Mouse (Mus musculus) CH12.LX (cell line): ENCODE results near the gene Gucy1b1.

ENCODE experiments used
- CTCF ChIP-seq, 2 experiments: IDR thresholded peaks in 1 of 2; conservative IDR thresholded peaks in 1 of 2; 2 replicates each; pipeline ENCODE4 v1.5.1; 2011 to 2012; ENCODE audit warnings: low read depth in 2 of 2, low read length in 2 of 2, improper control_type of control experiment in 1 of 2, inconsistent platforms in 1 of 2, mild to moderate bottlenecking in 1 of 2, moderate library complexity in 1 of 2
- ZKSCAN1 ChIP-seq: IDR thresholded peaks from 2 replicates; pipeline ENCODE4 v1.6.1; 2012; ENCODE audit warnings: low read depth, inconsistent platforms, low read length, improper control_type of control experiment, borderline replicate concordance

GRCm38 (mm10) chr3:82048078-82048477 lies 26.4 kb downstream of the Gucy1b1 start:
- TF ChIP-seq ZKSCAN1 (no peak), CTCF (conservative IDR thresholded peaks at IDR 0.05 in 1 of 2, IDR thresholded peaks at IDR 0.05 in 1 of 2; ENCODE audit: low read depth in 2 of 2, low read length in 2 of 2) (no peak)
